Mouse (Mus musculus) heart, embryonic 13.5 days (tissue): Measurements from ENCODE around the gene Kcnmb3. TPM values are rescaled to one million over a fixed set of nuclear protein-coding genes. Genes with fewer than 3 reads are reported as not detected.

Source experiments
- ATAC-seq: fragments of 200-750 bp; cut with Nextera tagmentation; 2 replicates; pipeline ENCODE4 v1.8.0; 2017; ENCODE audit warnings: moderate TSS enrichment; ENCODE audit not compliant: insufficient number of reproducible peaks, low FRiP score, low TSS enrichment; ENCODE audit errors: extremely low read depth
- H3K27ac ChIP-seq: fragments of 300-500 bp; sonication (generic); replicated peaks from 2 replicates; pipeline ENCODE4 v1.5.1; 2015; ENCODE audit warnings: moderate library complexity, mild to moderate bottlenecking, inconsistent platforms
- H3K27me3 ChIP-seq: fragments of 300-500 bp; sonication (generic); replicated peaks from 2 replicates; pipeline ENCODE4 v1.6.1; 2015; ENCODE audit warnings: mild to moderate bottlenecking, inconsistent platforms
- H3K36me3 ChIP-seq: fragments of 300-500 bp; sonication (generic); 2 replicates; pipeline ENCODE4 v1.6.1; 2015; ENCODE audit warnings: mild to moderate bottlenecking, inconsistent platforms
- H3K4me1 ChIP-seq: fragments of 300-500 bp; sonication (generic); 2 replicates; pipeline ENCODE4 v1.6.1; 2015; ENCODE audit warnings: inconsistent platforms
- H3K4me2 ChIP-seq: fragments of 300-500 bp; sonication (generic); 2 replicates; pipeline ENCODE4 v1.6.1; 2015; ENCODE audit warnings: inconsistent platforms, mild to moderate bottlenecking, moderate library complexity
- H3K4me3 ChIP-seq: fragments of 300-500 bp; sonication (generic); 2 replicates; pipeline ENCODE4 v1.5.1; 2015; ENCODE audit warnings: moderate library complexity, mild to moderate bottlenecking, inconsistent platforms
- H3K9ac ChIP-seq: fragments of 300-500 bp; sonication (generic); 2 replicates; pipeline ENCODE4 v1.6.1; 2015; ENCODE audit warnings: inconsistent platforms, mild to moderate bottlenecking, moderate library complexity
- H3K9me3 ChIP-seq: fragments of 300-500 bp; sonication (generic); 2 replicates; pipeline ENCODE4 v1.6.1; 2016; ENCODE audit warnings: inconsistent platforms
- WGBS: fragments of 180-500 bp; shearing (Covaris S2); methylation state at CpG from one replicate; pipeline ENCODE4 v1.1.7; 2015; ENCODE audit warnings: mixed read lengths; 5-methylcytosine and 5-hydroxymethylcytosine counted together
- polyA plus RNA-seq: library from polyadenylated mRNA; unstranded; fragments of >200 nt; fragmentation: Nextera tagmentation; extraction: Ambion mirVana; gene quantifications from 2 replicates; pipeline ENCODE4 v1.2.1, GENCODE M21; 2015

Kcnmb3 gene
- polyA plus RNA-seq, 1 experiment from 2014 or later, result 0.11 TPM

- peak; percentile 94 for ATAC-seq
- Histone ChIP-seq H3K27me3 (no peaks in the 10 kb centered on the region), H3K36me3 (peaks cover 21% of the 10 kb centered on the region), H3K27ac (peak overlapping the region; percentile 91), H3K9me3 (no peaks in the 10 kb centered on the region), H3K4me2 (peak overlapping the region; percentile 79), H3K4me3 (peak overlapping the region; percentile 85), H3K4me1 (peaks cover 36% of the 10 kb centered on the region), H3K9ac (peak overlapping the region; percentile 95)
- WGBS, result under 1% methylated on average over 65 of the region's 69 CpGs
These were observed 18.6 kb upstream of the Kcnmb3 start for GRCm38 (mm10) chr3:32510375-32511190.

GRCm38 (mm10) chr3:32509496-32510374 is 17.7 kb upstream of the Kcnmb3 start, which contains the start of gene Zfp639:
TSS of gene Zfp639 (plus strand) at chr3:32510259.
- WGBS, result 6% methylated on average over 24 of the region's 24 CpGs
- H3K36me3 ChIP-seq, result peaks cover 14% of the 10 kb centered on the region
- no peaks in the 10 kb centered on the region for H3K27me3 ChIP-seq
- H3K4me1 ChIP-seq, result peaks cover 36% of the 10 kb centered on the region
- no peaks in the 10 kb centered on the region for H3K9me3 ChIP-seq
- peak within 1 kb of the TSS; percentile 85 for H3K4me3 ChIP-seq
- no peak for ATAC-seq
- H3K9ac ChIP-seq, result peak within 1 kb of the TSS; percentile 95
- peak within 1 kb of the TSS; percentile 79 for H3K4me2 ChIP-seq
- peak within 1 kb of the TSS; percentile 91 for H3K27ac ChIP-seq

- no peaks in the 10 kb centered on the region for H3K9me3 ChIP-seq
- no peak overlapping the region for H3K27ac ChIP-seq
- no peaks in the 10 kb centered on the region for H3K27me3 ChIP-seq
- 3% methylated on average over 17 of the region's 17 CpGs for WGBS
- no peak for ATAC-seq
- peak overlapping the region; percentile 79 for H3K4me2 ChIP-seq
- peak overlapping the region; percentile 85 for H3K4me3 ChIP-seq
- H3K36me3 ChIP-seq, result peaks cover 7% of the 10 kb centered on the region; the same call in 1 of the 2 replicates
- peaks cover 36% of the 10 kb centered on the region for H3K4me1 ChIP-seq
- H3K9ac ChIP-seq, result peak overlapping the region; percentile 75
These were observed 16.8 kb upstream of the Kcnmb3 start for GRCm38 (mm10) chr3:32508666-32509324.

GRCm38 (mm10) chr3:32506366-32507225 is 14.6 kb upstream of the Kcnmb3 start:
- no peak overlapping the region for H3K9ac ChIP-seq
- no peaks in the 10 kb centered on the region for H3K27me3 ChIP-seq
- H3K9me3 ChIP-seq, result no peaks in the 10 kb centered on the region
- no peak overlapping the region for H3K4me2 ChIP-seq
- peaks cover 18% of the 10 kb centered on the region for H3K4me1 ChIP-seq
- 63% methylated on average over 11 of the region's 11 CpGs for WGBS
- H3K27ac ChIP-seq, result no peak overlapping the region
- ATAC-seq, result no peak
- H3K36me3 ChIP-seq, result no peaks in the 10 kb centered on the region
- no peak overlapping the region for H3K4me3 ChIP-seq

- no peak overlapping the region for H3K9ac ChIP-seq
- H3K27ac ChIP-seq, result no peak overlapping the region
- no peak overlapping the region for H3K4me3 ChIP-seq
- H3K4me2 ChIP-seq, result no peak overlapping the region
- WGBS, result 62% methylated on average over 3 of the region's 3 CpGs
- H3K4me1 ChIP-seq, result peaks cover 14% of the 10 kb centered on the region
- H3K9me3 ChIP-seq, result no peaks in the 10 kb centered on the region
- no peaks in the 10 kb centered on the region for H3K27me3 ChIP-seq
- H3K36me3 ChIP-seq, result no peaks in the 10 kb centered on the region
- ATAC-seq, result no peak
These were observed 13.8 kb upstream of the Kcnmb3 start for GRCm38 (mm10) chr3:32505841-32506240.

GRCm38 (mm10) chr3:32500346-32500745 is 8.3 kb upstream of the Kcnmb3 start:
- Histone ChIP-seq H3K9me3 (no peaks in the 10 kb centered on the region), H3K27ac (no peak overlapping the region), H3K4me3 (no peak overlapping the region), H3K4me1 (no peaks in the 10 kb centered on the region; the same call in 1 of the 2 replicates), H3K4me2 (no peak overlapping the region), H3K36me3 (no peaks in the 10 kb centered on the region), H3K9ac (no peak overlapping the region), H3K27me3 (no peaks in the 10 kb centered on the region)
- 84% methylated on average over 2 of the region's 2 CpGs for WGBS
- ATAC-seq, result no peak

- H3K4me2 ChIP-seq, result no peak overlapping the region
- no peaks in the 10 kb centered on the region for H3K27me3 ChIP-seq
- H3K4me3 ChIP-seq, result no peak overlapping the region
- ATAC-seq, result no peak
- no peak overlapping the region for H3K9ac ChIP-seq
- no peaks in the 10 kb centered on the region for H3K36me3 ChIP-seq
- H3K9me3 ChIP-seq, result no peaks in the 10 kb centered on the region
- WGBS, result 95% methylated on average over 1 of the region's 1 CpGs
- H3K4me1 ChIP-seq, result no peaks in the 10 kb centered on the region; the same call in 1 of the 2 replicates
- no peak overlapping the region for H3K27ac ChIP-seq
These were observed 4.7 kb upstream of the Kcnmb3 start for GRCm38 (mm10) chr3:32496711-32497070.

GRCm38 (mm10) chr3:32495856-32496710 is 4.1 kb upstream of the Kcnmb3 start:
- Histone ChIP-seq H3K27me3 (no peaks in the 10 kb centered on the region), H3K4me2 (no peak overlapping the region), H3K9me3 (no peaks in the 10 kb centered on the region), H3K36me3 (no peaks in the 10 kb centered on the region), H3K4me3 (no peak overlapping the region), H3K27ac (no peak overlapping the region), H3K4me1 (no peaks in the 10 kb centered on the region; the same call in 1 of the 2 replicates), H3K9ac (no peak overlapping the region)
- WGBS, result 53% methylated on average over 8 of the region's 8 CpGs
- ATAC-seq, result no peak

- H3K4me1 ChIP-seq, result no peaks in the 10 kb centered on the region; the same call in 1 of the 2 replicates
- H3K36me3 ChIP-seq, result no peaks in the 10 kb centered on the region
- no peak overlapping the region for H3K4me3 ChIP-seq
- H3K27ac ChIP-seq, result no peak overlapping the region
- H3K4me2 ChIP-seq, result no peak overlapping the region
- H3K27me3 ChIP-seq, result no peaks in the 10 kb centered on the region
- ATAC-seq, result no peak
- WGBS, result 79% methylated on average over 8 of the region's 8 CpGs
- no peak overlapping the region for H3K9ac ChIP-seq
- no peaks in the 10 kb centered on the region for H3K9me3 ChIP-seq
These were observed 3.2 kb upstream of the Kcnmb3 start for GRCm38 (mm10) chr3:32495088-32495770.
